Mouse (Mus musculus) midbrain, embryonic 12.5 days (tissue): ENCODE measurements around the gene Acot11. TPM values are rescaled to one million over a fixed set of nuclear protein-coding genes. Genes with fewer than 3 reads are reported as not detected.
"Not testable (repeated sequence)": the region's sequence is repeated elsewhere in the genome, so short reads cannot be mapped to it uniquely, and the experiment has no call there.

Experiments used
- ATAC-seq: fragments of 200-750 bp; cut with Nextera tagmentation; 2 replicates; pipeline ENCODE4 v1.8.0; 2017; ENCODE audit warnings: low read depth, moderate TSS enrichment, moderate library complexity; ENCODE audit not compliant: low FRiP score
- H3K27ac ChIP-seq: fragments of 300-500 bp; sonication (generic); replicated peaks from 2 replicates; pipeline ENCODE4 v1.5.1; 2016; ENCODE audit warnings: mild to moderate bottlenecking
- H3K27me3 ChIP-seq: fragments of 300-500 bp; sonication (generic); 2 replicates; pipeline ENCODE4 v1.6.1; 2016; ENCODE audit warnings: mild to moderate bottlenecking
- H3K36me3 ChIP-seq: fragments of 300-500 bp; sonication (generic); 2 replicates; pipeline ENCODE4 v1.6.1; 2016
- H3K4me1 ChIP-seq: fragments of 300-500 bp; sonication (generic); 2 replicates; pipeline ENCODE4 v1.6.1; 2016
- H3K4me2 ChIP-seq: fragments of 300-500 bp; sonication (generic); replicated peaks from 2 replicates; pipeline ENCODE4 v1.6.1; 2016; ENCODE audit warnings: mild to moderate bottlenecking, moderate library complexity
- H3K4me3 ChIP-seq: fragments of 300-500 bp; sonication (generic); 2 replicates; pipeline ENCODE4 v1.5.1; 2016; ENCODE audit warnings: mild to moderate bottlenecking
- H3K9ac ChIP-seq: fragments of 300-500 bp; sonication (generic); replicated peaks from 2 replicates; pipeline ENCODE4 v1.6.1; 2016; ENCODE audit warnings: mild to moderate bottlenecking, moderate library complexity
- H3K9me3 ChIP-seq: fragments of 300-500 bp; sonication (generic); 2 replicates; pipeline ENCODE4 v1.6.1; 2016; ENCODE audit warnings: mild to moderate bottlenecking
- WGBS: fragments of 180-500 bp; shearing (Covaris S2); methylation state at CpG from one replicate; pipeline ENCODE4 v1.1.7; 2016; 5-methylcytosine and 5-hydroxymethylcytosine counted together
- polyA plus RNA-seq: library from polyadenylated mRNA; unstranded; fragments of >200 nt; fragmentation: Nextera tagmentation; extraction: Ambion mirVana; gene quantifications from 2 replicates; pipeline ENCODE4 v1.2.1, GENCODE M21; 2016

Gene Acot11
- polyA plus RNA-seq, 1 experiment from 2014 or later, result 1.6 TPM

DNA sequence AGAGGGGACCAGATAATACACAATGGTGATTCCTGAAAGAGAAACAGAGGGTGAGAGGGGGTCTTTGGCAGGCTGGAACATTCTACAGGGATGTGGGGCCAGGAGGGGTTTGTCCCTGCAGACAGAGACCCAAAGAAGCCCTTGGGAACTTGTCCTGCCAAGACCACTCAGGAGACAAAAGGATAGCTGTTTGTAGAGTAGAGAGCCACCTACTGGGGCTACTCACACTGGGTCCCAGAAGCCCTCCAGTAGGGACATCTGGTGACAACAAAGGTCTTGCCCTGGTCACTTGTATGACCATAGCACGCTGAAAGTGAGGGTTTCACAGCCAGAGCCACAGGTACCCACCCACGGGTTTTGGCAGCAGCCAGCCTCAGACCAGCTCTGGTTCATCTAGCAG is 1.1 kb upstream of the Acot11 start:
- Histone ChIP-seq H3K36me3 (no peaks in the 10 kb centered on the region), H3K4me2 (no peak overlapping the region), H3K9me3 (peaks cover 4% of the 10 kb centered on the region; the same call in 1 of the 2 replicates), H3K4me1 (peaks cover 6% of the 10 kb centered on the region; the same call in 1 of the 2 replicates), H3K27ac (no peak overlapping the region), H3K27me3 (peaks cover 40% of the 10 kb centered on the region), H3K4me3 (no peak overlapping the region), H3K9ac (no peak overlapping the region)
- 59% methylated on average over 2 of the region's 2 CpGs for WGBS
- no peak for ATAC-seq

DNA sequence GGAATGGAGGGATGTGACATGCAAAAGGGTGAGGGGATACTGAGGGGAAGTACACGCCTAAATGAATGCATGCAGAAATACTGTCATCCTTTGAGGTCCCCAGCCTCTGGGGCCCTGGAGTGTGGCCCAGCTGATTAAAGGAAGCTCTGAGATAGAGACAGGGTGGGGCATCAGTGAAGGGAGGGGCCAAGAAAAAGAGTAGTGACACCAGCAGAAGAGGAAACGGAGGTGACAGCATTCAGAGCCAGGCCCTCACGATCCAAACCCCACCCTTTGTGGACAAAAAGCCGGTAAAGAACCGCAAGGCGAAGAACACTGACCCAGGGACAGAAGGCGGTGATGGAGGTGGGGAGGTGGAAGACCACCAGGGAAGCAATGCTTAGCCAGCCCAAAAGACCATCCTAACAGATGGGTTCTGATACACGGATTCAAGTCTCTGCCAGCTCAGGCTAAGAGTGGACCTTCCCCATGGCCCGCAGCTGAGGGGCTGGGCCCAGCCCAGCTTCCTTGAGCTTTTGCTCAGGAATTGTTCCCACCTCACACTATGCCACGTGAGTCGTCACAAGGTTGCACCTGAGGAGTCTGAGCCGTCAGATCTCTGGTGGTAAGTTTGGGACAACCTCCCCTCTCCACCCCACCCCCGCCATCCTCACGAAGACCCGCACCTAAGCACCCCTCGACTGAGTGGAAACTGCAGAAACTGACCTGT is 443 bp downstream of the Acot11 start:
- Histone ChIP-seq H3K9me3 (no peaks in the 10 kb centered on the region), H3K4me2 (peak overlapping the region; percentile 37), H3K27ac (no peak overlapping the region), H3K4me3 (peak overlapping the region; percentile 10), H3K36me3 (no peaks in the 10 kb centered on the region), H3K4me1 (peaks cover 14% of the 10 kb centered on the region), H3K9ac (no peak overlapping the region), H3K27me3 (peaks cover 49% of the 10 kb centered on the region)
- ATAC-seq, result no peak
- 39% methylated on average over 16 of the region's 16 CpGs for WGBS

DNA sequence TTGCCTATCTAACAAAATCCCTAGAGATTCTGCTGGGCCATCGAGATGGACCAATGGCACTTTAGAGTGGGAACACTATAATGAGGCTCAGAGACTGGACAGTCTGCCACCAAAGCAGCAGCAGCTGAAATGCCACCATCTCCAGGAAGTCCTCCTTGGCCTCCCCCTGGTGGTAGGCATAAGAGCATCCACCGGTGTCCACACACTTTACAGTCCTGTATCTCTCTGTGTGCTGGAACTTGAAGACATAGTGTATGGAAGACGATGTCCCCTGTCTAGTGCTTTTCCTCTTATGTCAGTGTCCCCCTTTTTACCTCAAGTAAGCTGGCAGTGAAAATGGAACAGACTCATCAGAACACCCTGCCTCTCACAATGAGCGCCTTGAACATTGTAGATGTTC is 1.0 kb downstream of the Acot11 start:
- Histone ChIP-seq H3K9me3 (no peaks in the 10 kb centered on the region), H3K27ac (no peak overlapping the region), H3K4me3 (no peak overlapping the region), H3K4me2 (no peak overlapping the region), H3K4me1 (peaks cover 14% of the 10 kb centered on the region), H3K27me3 (peaks cover 53% of the 10 kb centered on the region), H3K36me3 (no peaks in the 10 kb centered on the region), H3K9ac (no peak overlapping the region)
- ATAC-seq, result no peak
- WGBS, result 84% methylated on average over 4 of the region's 4 CpGs

DNA sequence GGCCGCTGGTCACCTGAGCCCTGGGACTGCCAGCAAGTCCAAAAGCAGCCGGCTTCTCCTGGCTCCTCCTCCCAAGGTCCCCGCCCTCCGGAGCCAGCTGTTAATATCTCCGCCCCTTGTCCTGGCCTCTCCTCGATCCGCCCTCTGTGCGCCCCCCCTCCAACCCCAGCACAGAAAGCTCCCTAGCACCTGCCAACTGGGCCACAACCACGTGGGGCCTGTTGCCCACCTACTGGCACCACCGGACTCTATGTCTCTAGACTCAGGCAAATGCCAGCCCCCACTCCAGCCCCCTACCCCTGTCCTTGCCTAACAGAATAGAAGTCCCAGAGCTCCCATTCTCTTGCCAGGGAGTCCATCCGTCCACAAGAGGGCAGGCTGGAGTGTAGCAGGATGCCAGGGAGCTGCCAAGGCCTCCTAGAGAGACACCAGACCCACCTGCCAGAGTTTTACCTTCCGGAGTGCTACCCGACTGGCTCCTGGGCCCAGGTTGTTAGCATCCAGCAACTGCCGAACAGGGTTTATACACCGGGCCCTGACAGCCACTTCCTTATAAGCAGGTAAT is 4.9 kb downstream of the Acot11 start:
- Histone ChIP-seq H3K4me1 (peaks cover 12% of the 10 kb centered on the region), H3K9ac (no peak overlapping the region), H3K9me3 (no peaks in the 10 kb centered on the region), H3K27me3 (peaks cover 45% of the 10 kb centered on the region), H3K36me3 (no peaks in the 10 kb centered on the region), H3K4me2 (peak overlapping the region; percentile 46), H3K4me3 (peak overlapping the region; percentile 12; the same call in 1 of the 2 replicates), H3K27ac (no peak overlapping the region)
- 10% methylated on average over 14 of the region's 15 CpGs for WGBS
- ATAC-seq, result peak; percentile 77

DNA sequence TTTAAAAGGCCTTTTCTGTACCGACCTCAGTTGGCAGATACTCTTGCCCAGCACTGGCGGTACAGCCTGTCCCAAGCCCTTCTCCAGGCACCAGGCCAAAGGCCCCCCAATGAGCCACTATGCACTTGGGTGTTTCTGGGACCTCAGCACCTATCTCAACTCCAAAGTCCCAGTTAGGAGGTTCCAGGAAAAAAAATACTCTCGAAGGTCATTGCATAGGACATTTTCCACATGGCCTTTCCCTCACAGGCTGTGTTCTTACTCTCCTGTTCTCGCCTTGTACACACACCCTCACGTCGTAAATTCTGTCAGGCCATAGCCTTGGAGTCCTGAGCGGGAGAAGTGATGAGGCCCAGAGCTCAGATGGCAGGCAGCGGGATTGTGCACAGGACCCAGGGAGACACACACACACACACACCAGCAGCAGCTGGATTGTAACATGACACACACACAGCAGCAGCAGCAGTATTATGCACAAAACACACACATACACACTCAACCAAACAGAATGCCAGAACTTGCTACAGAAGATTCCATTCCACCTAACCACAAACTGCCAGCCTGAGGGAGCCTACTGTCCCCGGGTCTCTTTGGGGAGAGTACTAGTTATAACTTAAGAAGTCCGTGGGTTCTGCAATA is 5.8 kb downstream of the Acot11 start:
- 71% methylated on average over 10 of the region's 10 CpGs for WGBS

DNA sequence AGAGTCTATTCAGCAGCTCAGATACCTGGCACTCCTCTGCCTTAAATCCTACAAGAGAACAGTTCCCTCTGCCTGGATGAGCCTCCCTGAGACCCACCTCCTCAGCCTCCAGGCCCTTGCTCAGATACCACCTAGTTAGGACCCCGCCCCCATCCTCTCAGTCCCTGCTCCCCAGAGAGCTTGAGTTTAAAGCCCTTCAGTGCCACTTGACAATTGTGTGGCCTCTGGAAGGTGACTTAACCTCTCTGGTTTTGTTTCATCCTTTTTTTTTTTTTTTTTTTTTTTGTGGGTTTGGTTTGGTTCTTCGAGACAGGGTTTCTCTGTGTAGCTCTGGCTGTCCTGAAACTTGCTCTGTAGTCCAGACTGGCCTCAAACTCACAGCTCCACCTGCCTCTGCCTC is 9.5 kb downstream of the Acot11 start:
- Histone ChIP-seq H3K4me3 (no peak overlapping the region), H3K27ac (no peak overlapping the region), H3K36me3 (no peaks in the 10 kb centered on the region), H3K4me2 (no peak overlapping the region), H3K4me1 (peaks cover 8% of the 10 kb centered on the region), H3K27me3 (peaks cover 18% of the 10 kb centered on the region; the same call in 1 of the 2 replicates), H3K9ac (no peak overlapping the region), H3K9me3 (no peaks in the 10 kb centered on the region)
- WGBS, result 72% methylated on average over 2 of the region's 2 CpGs
- no peak for ATAC-seq

More for the DNA sequence above, 5.8 kb downstream of the Acot11 start:
- no peaks in the 10 kb centered on the region for H3K9me3 ChIP-seq
- no peak overlapping the region for H3K4me3 ChIP-seq
- H3K36me3 ChIP-seq, result no peaks in the 10 kb centered on the region
- H3K27me3 ChIP-seq, result peaks cover 36% of the 10 kb centered on the region
- no peak overlapping the region for H3K27ac ChIP-seq
- no peak overlapping the region for H3K9ac ChIP-seq
- no peak overlapping the region for H3K4me2 ChIP-seq
- ATAC-seq, result no peak
- peaks cover 8% of the 10 kb centered on the region for H3K4me1 ChIP-seq

DNA sequence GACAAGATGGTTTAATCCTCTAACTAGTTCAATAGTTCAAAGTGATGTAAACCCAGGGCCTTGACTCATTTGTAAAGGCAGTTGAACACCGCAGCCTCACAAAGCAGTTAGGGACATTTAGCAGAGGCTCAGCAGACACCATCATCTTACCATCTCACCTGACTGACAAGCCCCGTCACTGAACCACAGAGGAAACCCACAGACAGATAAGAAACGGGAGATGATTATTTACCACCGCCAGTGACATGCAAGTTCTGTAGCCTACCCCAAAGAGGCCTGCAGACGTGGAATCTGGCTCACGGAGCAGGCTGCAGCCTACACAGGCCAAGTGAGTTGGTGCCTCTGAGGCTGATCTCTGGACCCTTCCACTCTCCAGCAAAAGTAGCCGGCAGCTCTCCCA is 10.6 kb downstream of the Acot11 start:
- H3K4me3 ChIP-seq, result no peak overlapping the region
- whole genome bisulfite sequencing, result 81% methylated on average over 7 of the region's 7 CpGs
- H3K36me3 ChIP-seq, result no peaks in the 10 kb centered on the region
- no peak overlapping the region for H3K9ac ChIP-seq
- no peak overlapping the region for H3K27ac ChIP-seq
- H3K4me2 ChIP-seq, result no peak overlapping the region
- no peaks in the 10 kb centered on the region; the same call in 1 of the 2 replicates for H3K4me1 ChIP-seq
- peaks cover 13% of the 10 kb centered on the region; the same call in 1 of the 2 replicates for H3K27me3 ChIP-seq
- no peak for ATAC-seq
- no peaks in the 10 kb centered on the region for H3K9me3 ChIP-seq

DNA sequence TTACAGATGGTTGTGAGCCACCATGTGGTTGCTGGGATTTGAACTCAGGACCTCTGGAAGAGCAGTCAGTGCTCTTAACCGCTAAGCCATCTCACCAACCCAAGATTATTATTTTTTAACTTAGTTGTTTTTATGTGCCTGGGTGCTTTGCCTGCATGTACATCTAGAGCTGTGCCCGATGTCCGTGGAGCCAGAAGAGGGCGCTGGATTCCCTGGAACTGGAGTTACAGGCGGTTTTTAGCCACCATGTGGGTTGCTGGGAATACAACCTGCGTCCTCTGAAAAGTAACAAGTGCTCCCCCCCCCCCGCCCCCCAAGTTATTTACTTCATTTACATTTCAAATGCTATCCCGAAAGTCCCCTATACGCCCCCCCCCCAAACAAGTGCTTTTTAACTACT is 11.0 kb downstream of the Acot11 start:
- not testable (repeated sequence) for H3K4me2 ChIP-seq, H3K4me3 ChIP-seq, H3K27ac ChIP-seq, ATAC-seq, H3K4me1 ChIP-seq, H3K9me3 ChIP-seq, H3K27me3 ChIP-seq, H3K9ac ChIP-seq, H3K36me3 ChIP-seq
- 91% methylated on average over 9 of the region's 9 CpGs for WGBS

DNA sequence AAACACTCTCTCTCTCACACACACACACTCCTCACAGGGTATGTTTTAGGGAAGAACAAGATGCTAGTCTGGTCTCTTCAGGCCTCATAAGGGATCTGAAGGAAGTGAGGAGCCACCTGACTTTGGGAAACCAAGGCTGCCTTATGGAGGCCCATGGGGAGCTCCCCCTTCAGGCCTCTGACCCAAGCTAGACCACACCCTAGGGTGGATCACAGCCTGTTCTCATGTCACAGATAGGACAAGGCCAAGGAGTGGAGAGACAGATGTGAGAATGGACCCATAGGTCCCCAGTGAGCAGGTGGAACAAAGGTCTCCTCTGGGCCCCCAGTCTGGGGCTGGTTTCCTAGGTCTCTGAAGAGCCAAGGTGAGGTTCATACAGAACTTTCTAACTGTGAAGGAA is 12.5 kb downstream of the Acot11 start:
- no peak for ATAC-seq
- Histone ChIP-seq H3K4me1 (peaks cover 8% of the 10 kb centered on the region; the same call in 1 of the 2 replicates), H3K36me3 (no peaks in the 10 kb centered on the region), H3K9ac (no peak overlapping the region), H3K4me3 (no peak overlapping the region), H3K27ac (no peak overlapping the region), H3K9me3 (no peaks in the 10 kb centered on the region), H3K27me3 (peaks cover 4% of the 10 kb centered on the region; the same call in 1 of the 2 replicates), H3K4me2 (no peak overlapping the region)

DNA sequence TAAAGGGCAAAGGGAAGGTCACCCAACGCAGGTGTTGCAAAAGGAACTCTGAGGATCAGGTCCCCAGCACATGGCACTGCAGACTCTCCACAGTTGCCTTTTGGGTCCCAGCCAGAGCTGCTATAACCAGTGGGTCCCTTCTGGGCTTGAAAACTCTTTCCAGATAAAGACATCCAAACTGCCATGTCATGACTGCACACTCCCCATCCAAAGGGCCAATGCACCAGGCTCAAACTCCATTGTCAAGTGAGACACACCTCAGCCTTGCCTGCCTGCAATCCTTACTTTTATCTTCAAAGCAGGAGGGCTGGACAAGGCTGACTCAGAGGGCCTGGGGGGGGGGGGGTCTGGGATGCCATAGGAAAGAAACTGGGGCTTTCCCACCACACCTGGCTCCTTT is 13.9 kb downstream of the Acot11 start:
- Histone ChIP-seq H3K9ac (no peak overlapping the region), H3K27ac (no peak overlapping the region), H3K27me3 (peaks cover 4% of the 10 kb centered on the region; the same call in 1 of the 2 replicates), H3K36me3 (no peaks in the 10 kb centered on the region), H3K9me3 (no peaks in the 10 kb centered on the region), H3K4me1 (peaks cover 21% of the 10 kb centered on the region), H3K4me2 (no peak overlapping the region), H3K4me3 (no peak overlapping the region)
- WGBS, result 95% methylated on average over 1 of the region's 1 CpGs
- ATAC-seq, result no peak

DNA sequence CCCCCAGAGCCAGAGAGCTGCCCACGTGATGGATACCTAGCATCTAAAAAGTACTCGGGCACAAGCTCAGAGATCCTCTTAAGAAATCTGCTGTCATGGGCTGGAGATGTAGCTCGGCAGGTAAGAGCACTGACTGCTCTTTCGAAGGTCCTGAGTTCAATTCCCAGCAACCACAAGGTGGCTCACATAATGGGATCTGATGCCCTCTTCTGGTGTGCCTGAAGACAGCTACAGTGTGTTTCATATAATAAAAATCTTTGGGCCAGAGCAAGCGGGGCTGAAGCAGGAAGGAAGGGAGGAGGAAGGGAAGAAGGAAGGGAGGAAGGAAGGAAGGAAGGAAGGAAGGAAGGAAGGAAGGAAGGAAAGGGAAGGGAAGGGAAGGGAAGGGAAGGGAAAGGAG is 14.6 kb downstream of the Acot11 start:
- 88% methylated on average over 5 of the region's 5 CpGs for WGBS
- not testable (repeated sequence) for H3K36me3 ChIP-seq, H3K9ac ChIP-seq, H3K4me3 ChIP-seq, H3K9me3 ChIP-seq, H3K27me3 ChIP-seq, H3K27ac ChIP-seq, ATAC-seq, H3K4me2 ChIP-seq
- H3K4me1 ChIP-seq, result peaks cover 28% of the 10 kb centered on the region

DNA sequence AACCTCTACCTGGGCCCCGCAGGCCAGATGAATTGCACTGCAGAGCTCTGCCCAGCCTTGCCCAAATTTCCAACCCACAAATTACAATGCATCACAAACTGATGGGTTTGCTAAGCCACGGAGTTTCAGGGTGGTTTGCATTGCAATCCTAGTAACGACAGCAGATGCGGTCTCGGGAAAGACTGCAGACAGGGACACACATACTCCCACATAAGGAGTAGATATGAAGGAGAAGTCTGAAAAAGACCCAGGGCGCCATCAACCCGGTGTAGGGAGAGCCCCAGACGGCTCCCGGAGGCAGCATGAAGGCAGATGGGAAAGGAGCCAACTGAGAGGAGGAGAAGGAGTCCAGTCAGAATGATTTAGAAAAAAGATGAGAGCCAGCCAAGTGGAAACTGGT is 15.1 kb downstream of the Acot11 start:
- ATAC-seq, result no peak
- Histone ChIP-seq H3K27ac (no peak overlapping the region), H3K36me3 (no peaks in the 10 kb centered on the region), H3K4me2 (no peak overlapping the region), H3K9ac (no peak overlapping the region), H3K4me1 (peaks cover 29% of the 10 kb centered on the region), H3K4me3 (no peak overlapping the region), H3K9me3 (no peaks in the 10 kb centered on the region), H3K27me3 (peaks cover 4% of the 10 kb centered on the region; the same call in 1 of the 2 replicates)
- 83% methylated on average over 9 of the region's 9 CpGs for WGBS
